Mouse (Mus musculus) large intestine, adult 2 months (tissue): ENCODE data around the gene Myh9. TPM values are rescaled to one million over a fixed set of nuclear protein-coding genes. Genes with fewer than 3 reads are reported as not detected.
"Not testable (repeated sequence)": the region's sequence is repeated elsewhere in the genome, so short reads cannot be mapped to it uniquely, and the experiment has no call there.

Source experiments
- DNase-seq: peaks from one replicate; pipeline ENCODE4 v3.0.0-alpha.2; 2012; ENCODE audit warnings: low read depth, low spot score
- WGBS: fragments of 180-500 bp; shearing (Covaris S2); methylation state at CpG from one replicate; pipeline ENCODE4 v1.1.7; 2018; 5-methylcytosine and 5-hydroxymethylcytosine counted together
- polyA plus RNA-seq: library from polyadenylated mRNA; depleted of rRNA; stranded (reverse); fragments of >200 nt; gene quantifications from 2 replicates; pipeline ENCODE4 v1.2.3, GENCODE M21; 2012; rRNA removed

The Myh9 gene
- polyA plus RNA-seq, 1 experiment, result 49.7 TPM

DNA sequence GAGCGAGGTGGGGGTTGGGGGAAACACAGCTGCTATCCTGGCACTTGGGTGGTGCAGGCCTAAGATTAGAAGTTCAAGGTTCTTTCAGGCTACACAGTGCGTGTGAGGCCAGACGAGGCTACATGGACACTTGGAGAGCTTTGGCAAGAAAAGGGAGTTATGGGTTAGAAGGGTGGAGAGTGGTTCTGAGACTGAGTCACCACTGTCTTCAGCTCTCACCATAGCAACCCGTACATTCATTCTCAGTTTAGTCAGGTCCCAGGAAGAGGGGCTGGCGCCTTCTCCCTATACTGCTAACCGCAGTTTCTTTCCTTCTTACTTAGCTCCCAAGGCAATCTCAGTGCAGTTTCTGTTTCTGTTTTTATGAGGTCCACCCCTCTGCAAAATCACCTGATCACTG, 100.4 kb downstream of the Myh9 start:
- WGBS, result 75% methylated on average over 6 of the region's 6 CpGs
- not testable (repeated sequence) for DNase-seq

DNA sequence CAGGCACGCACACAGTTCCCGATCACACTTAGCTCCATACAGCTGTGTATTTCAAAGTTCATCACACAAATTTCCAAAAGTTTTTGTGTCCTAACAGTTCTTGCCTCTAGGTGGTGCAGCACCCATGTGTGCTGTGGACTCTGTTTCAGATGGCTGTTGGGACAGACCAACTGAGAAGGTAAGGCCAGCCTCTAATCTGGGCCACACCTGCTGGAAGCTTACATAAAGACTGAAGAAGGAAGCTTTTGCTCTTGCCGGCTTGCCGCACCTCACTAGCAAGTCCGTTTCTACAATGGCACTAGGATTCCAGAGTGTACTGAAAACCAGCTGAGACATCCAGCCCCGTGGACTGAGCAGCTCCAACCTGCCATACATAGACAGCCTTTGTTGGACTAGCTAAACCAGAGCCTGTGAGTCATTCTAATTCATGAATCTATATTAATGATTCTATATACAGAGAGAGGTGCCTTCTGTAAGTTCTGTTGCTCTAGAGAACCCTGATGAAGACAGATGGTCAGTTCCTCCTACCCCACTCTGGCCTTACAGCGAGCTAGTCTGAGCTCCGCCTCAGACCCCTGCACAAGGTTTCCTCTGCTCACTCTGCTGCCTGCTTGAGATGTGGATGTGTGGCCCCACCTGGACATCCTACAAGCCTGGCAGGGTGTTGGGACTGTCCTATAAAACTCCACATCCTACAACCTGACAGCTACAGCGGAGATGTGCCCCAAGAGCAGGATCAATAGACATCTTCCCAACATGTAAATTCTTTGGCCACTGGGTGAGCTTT, 101.3 kb downstream of the Myh9 start:
- DNase-seq, result peak; percentile 40
- WGBS, result 43% methylated on average over 9 of the region's 9 CpGs

DNA sequence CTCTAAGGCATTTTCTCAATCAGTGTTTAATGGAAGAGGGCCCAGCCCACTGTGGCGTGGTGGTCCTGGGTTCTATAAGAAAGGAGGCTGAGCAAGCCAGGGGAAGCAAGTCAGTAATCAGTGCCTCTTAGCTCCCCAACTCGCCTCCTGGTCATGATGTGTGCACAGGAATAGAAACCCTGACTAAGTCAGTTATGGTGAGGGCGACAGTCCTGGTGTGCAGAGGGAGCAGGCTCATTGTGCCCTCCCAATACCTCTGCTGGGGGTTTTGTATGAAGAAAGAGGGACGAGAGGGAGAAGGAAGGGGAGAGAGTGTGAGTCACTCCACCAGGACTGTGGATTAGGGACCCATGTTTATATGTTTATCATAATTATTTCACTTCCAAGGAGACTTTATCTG, 108.1 kb downstream of the Myh9 start:
- not testable (repeated sequence) for DNase-seq
- 63% methylated on average over 4 of the region's 4 CpGs for WGBS

DNA sequence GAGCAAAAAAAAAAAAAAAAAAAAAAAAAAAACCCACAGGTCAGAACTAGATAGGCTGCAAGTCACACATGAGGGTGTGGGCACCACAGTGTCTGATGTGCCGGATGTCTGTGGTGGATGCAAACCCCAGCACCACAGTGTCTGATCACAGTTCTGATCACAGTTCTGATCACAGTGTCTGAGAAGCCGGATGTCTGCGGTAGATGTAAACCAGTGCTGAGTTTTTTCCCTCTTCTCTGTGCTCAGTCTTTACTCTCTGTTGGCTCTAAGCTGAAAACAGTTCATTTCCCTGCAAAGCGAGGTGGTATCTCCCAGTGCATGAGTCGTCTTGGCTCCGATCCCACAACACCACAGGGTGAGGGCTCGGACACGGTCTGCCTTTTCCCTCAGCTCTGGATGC, 108.6 kb downstream of the Myh9 start:
- 43% methylated on average over 8 of the region's 8 CpGs for WGBS
- not testable (repeated sequence) for DNase-seq

DNA sequence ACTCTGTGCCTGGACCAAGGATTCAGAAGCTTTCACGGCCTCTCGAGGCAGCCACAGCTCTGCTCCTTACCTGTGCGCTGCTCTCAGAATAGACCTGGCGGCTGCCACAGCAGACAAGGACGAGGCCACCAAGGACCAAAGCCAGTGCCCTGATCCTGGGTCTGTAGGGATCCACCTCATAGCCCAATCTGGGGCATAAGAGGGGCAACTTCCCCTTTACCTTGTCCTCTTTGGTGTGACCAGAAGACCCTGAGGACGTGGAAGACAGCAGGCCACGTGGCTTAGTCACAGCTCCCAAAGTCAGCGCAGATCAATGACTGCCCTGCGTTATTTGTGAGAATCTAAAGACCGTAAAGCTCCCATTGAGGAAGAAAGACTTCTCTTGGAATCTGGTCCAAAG, 109.1 kb downstream of the Myh9 start:
- not testable (repeated sequence) for DNase-seq
- 87% methylated on average over 10 of the region's 10 CpGs for WGBS

DNA sequence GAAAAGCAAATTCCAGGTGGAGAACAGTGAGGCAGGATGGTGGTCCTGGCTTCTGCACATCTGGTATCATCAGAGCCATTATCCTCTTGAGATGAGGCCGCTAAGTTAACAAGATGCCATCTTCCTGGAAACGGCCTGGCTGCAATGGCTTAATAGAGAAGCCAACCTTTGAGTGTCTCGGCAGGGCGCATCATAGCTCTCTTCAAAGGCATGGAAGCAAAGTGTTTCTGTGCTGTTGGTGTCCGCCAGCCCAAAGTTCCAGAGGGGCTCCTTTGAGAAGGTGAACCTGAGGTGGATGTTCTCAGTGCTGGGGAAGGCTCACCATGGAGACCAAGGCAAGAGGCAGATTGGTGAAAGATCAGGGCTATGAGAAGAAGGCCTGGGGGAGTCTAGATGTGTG, 110.4 kb downstream of the Myh9 start:
- WGBS, result 91% methylated on average over 5 of the region's 5 CpGs
- no peak for DNase-seq

DNA sequence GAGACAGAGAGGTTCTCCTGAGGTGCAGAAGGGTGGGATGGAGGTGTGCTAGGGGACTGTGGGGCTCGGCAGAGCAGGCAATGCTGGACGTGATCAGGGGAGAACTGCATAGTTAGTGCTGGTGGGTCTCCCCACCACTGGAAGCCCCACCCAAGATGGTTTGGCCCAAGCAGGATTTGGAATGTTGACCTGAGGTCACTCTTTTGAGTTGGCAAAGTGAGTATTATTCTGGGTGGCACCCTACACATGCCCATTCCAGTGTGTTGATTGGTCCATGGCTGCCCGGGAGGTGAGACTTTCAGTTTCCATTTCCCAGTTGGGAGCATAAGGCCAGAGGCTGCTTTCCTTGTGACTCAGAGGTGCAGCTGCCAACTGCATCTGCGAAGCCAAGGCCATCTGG, 113.2 kb downstream of the Myh9 start, which contains the start of gene Apol9b:
Gene Apol9b, plus strand, starts transcription at position 301 of the 400 bp plus-strand sequence.
- 14% methylated on average over 1 of the region's 4 CpGs for WGBS
- not testable (repeated sequence) for DNase-seq

DNA sequence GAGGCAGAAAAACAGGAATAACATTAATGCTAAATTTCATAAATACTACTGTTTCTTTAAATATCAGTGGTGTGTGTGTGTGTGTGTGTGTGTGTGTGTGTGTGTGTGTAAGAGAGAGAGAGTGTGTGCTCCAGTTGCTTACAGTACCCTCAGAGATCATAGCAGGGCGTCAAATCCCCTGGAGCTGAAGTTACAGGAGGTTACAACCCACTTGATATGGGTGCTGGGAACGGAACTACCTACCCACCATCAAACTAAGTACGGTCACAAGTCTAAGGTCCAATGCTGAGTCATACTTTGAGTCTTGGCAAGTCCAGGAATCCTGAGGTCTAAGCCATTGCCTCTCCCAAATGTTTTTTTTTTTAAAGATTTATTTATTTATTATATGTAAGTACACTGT, 114.2 kb downstream of the Myh9 start:
- 45% methylated on average over 3 of the region's 3 CpGs for WGBS
- not testable (repeated sequence) for DNase-seq

DNA sequence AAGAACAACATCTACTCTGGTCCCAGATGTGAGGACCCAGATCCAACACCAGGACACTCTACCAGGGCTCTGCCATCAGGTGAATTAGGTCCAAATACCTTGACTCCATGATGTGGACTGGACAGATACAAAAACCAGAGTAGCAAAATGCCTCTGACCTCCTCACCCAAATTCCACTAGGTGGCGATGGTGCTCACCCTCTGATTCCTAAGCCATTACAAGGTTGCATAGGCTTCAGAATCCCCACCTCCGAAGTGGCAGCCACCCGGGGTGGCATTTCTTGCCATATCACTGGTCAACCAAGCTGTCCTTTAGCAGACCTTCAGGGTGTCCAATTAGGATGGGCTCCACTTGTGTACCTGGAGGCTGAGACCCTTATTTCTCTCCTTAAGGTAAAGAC, 114.8 kb downstream of the Myh9 start:
- 0% methylated on average over 3 of the region's 3 CpGs for WGBS
- not testable (repeated sequence) for DNase-seq

DNA sequence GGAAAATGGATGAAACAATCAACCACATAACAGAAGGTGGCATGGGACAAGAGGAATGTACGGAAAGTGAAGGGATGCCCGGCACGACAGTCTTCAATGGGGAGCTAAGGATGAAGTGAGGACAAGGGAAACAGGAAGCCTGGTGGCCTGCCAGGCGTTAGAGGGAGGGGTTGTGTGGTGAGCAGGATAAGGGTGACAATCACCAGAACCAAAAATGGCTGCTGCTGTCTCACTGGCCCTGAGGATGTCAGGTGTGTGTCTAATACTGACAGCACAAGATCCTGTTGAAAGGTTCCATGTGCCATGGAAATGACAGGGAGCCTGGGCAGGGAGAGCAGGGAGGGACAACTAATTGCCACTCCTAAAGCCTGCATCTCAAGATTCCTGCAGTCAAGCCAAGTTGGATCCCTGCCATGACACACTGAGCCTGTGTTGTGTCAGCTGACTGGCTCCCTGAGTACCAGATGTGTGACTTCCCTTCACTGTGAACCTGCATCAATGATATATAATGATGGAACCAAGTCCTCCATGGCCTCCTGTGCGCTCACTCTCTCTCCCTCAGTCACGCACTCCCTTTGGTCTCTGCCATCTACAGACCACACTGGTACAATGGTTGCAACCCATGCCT, 116.5 kb downstream of the Myh9 start:
- not testable (repeated sequence) for DNase-seq
- 68% methylated on average over 6 of the region's 6 CpGs for WGBS

DNA sequence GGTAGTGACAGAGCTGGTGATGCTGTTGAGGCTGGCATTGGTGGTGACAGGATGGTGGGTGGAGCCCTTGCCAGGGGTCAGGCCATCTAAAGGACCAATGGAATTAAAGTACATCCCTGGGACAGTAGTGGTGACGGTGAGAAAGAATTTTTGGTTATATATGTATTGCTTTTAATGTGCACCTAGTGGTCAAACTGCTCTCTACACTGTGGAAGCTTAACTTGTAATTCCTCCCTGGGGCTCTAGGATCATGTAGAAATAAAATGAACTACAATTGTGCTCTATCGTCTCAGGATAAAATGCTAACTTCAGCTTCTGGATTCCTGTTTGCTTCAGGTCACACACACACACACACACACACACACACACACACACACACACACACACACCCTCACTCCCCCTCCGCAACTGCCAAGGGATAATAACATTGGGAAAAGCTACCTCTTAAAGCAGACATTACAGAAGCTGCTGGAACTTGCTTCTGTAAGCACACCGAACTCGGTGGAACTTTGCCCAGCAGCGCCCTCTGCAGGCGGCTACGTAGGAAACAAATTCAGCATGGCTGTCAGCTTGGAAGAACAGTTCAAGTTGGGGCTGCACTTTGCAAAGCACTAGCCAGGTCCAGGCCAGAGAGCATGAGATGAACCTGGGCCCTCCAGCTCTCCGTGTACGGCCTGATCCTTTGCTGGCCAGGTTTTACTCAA, 117.6 kb downstream of the Myh9 start:
- 17% methylated on average over 4 of the region's 10 CpGs for WGBS
- not testable (repeated sequence) for DNase-seq

DNA sequence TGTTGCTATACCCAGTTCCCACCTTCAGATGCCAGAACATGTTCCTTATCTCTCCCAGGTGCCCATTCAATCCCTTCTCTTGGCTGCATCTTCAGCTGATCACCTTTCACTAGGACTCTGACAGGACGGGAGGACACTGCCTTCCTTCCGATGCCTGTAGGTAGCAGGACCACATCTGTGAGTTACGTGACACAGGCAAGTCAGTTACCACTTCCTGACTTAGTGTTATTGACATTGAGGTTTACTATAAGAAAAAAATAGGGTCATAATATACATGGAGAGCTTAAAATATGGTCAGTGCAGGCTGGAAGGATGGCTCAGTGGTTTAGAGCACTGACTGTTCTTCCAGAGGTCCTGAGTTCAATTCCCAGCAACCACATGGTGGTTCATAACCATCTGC, 120.5 kb downstream of the Myh9 start:
- not testable (repeated sequence) for DNase-seq
- no CpG with 5 or more reads among the region's 3 CpGs for WGBS

DNA sequence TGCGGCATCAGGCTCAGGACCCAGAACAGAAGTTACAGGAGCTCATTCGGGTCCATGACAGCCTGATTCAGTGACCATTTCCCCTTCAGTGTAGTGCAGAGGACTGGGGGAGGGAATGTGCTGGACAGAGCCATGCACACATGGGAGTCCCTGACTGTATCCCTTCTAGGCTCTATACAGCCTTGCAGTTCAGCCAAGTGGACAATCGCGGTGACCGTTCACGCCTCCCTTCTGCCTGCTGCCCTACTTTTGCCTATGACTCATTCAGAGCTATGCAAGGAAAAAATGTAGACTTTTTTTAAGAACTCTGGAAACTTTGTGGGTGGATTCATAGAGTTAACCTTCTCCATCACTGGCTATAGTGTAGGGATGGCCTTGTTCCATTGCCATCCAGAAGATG, 123.7 kb downstream of the Myh9 start:
- 49% methylated on average over 2 of the region's 6 CpGs for WGBS
- not testable (repeated sequence) for DNase-seq

Other genes starting within 250 kb of the Myh9 start
- gene Apol10b, start 246.1 kb downstream of the Myh9 start, polyA plus RNA-seq, result 0.88 and 0.93 TPM in 2 replicates
- gene Gm36245, start 242.9 kb downstream of the Myh9 start, polyA plus RNA-seq, result not detected in 2 replicates
- gene Apol11b, start 198.9 kb downstream of the Myh9 start, polyA plus RNA-seq, result 0.21 and 0.33 TPM in 2 replicates
- gene Apol7e, start 143.3 kb downstream of the Myh9 start, polyA plus RNA-seq, result 3.0 and 6.7 TPM in 2 replicates
- 16.8 and 44.4 TPM in 2 replicates for gene Apol9b, start 113.1 kb downstream of the Myh9 start, polyA plus RNA-seq
- 0.04 TPM in 1 of 2 replicates, not detected in the other for gene Apol8, start 85.2 kb downstream of the Myh9 start, polyA plus RNA-seq
- gene Txn2, start 86.8 kb upstream of the Myh9 start, polyA plus RNA-seq, result 256 and 267 TPM in 2 replicates
- gene Foxred2, start 114.5 kb upstream of the Myh9 start, polyA plus RNA-seq, result 1.1 and 1.7 TPM in 2 replicates
- 112 and 117 TPM in 2 replicates for gene Eif3d, start 128.6 kb upstream of the Myh9 start, polyA plus RNA-seq